Mouse (Mus musculus): Measurements from ENCODE around the gene Casp8. TPM values are rescaled to one million over a fixed set of nuclear protein-coding genes. Genes with fewer than 3 reads are reported as not detected.

Casp8 gene
- polyA plus RNA-seq, 1 experiment from 2014 or later: 2.1 TPM

Other genes with a start within 250 kb of the Casp8 start
- gene Fam126b, start 209.1 kb upstream of the Casp8 start, polyA plus RNA-seq (2014; fragmentation: Nextera tagmentation; extraction: Ambion mirVana): 16.2 and 18.6 TPM in 2 replicates
- gene Ndufb3, start 209.0 kb upstream of the Casp8 start, polyA plus RNA-seq (2014; fragmentation: Nextera tagmentation; extraction: Ambion mirVana): 190 and 213 TPM in 2 replicates
- gene Als2cr12, start 99.4 kb upstream of the Casp8 start, polyA plus RNA-seq (2014; fragmentation: Nextera tagmentation; extraction: Ambion mirVana): 0.11 TPM in 1 of 2 replicates, not detected in the other
- gene Cflar, start 83.9 kb upstream of the Casp8 start, polyA plus RNA-seq (2014; fragmentation: Nextera tagmentation; extraction: Ambion mirVana): 16.3 and 17.7 TPM in 2 replicates
- 15.5 and 18.4 TPM in 2 replicates for gene Trak2, start 178.1 kb downstream of the Casp8 start, polyA plus RNA-seq (2014; fragmentation: Nextera tagmentation; extraction: Ambion mirVana)
- 100.0 and 120 TPM in 2 replicates for gene Stradb, start 178.1 kb downstream of the Casp8 start, polyA plus RNA-seq (2014; fragmentation: Nextera tagmentation; extraction: Ambion mirVana)